Mouse (Mus musculus) cortical plate, adult 2 months (tissue): ENCODE data around the gene Mrps18a.

Experiments
- CTCF ChIP-seq: fragments of 200-500 bp; IDR thresholded peaks from 2 replicates; pipeline ENCODE4 v1.5.1; 2011; ENCODE audit warnings: mild to moderate bottlenecking, control low read depth, low read length; ENCODE audit not compliant: insufficient read depth; ENCODE audit errors: extremely low read depth
- POLR2A ChIP-seq: fragments of 200-500 bp; IDR thresholded peaks from 2 replicates; pipeline ENCODE4 v1.6.1; 2011; ENCODE audit warnings: mild to moderate bottlenecking, low read length, control low read depth; ENCODE audit not compliant: insufficient read depth; ENCODE audit errors: extremely low read depth

GRCm38 (mm10) chr17:46079037-46079436 lies 31.7 kb upstream of the Mrps18a start:
- TF ChIP-seq CTCF: no peak
- TF ChIP-seq POLR2A: no peak
